Mouse (Mus musculus) midbrain, embryonic 10.5 days (tissue): ENCODE measurements at regions not wholly inside any gene's neighbourhood (a gene's known extent, or its start where the extent isn't known, plus 50 kb on each side); places are given as distances from the start of the nearest gene placed in this dataset.

ENCODE experiments used
- DNase-seq: peaks from one replicate; pipeline ENCODE4 v3.0.0-alpha.2; 2017; ENCODE audit warnings: low spot score
- H3K27ac ChIP-seq: fragments of 300-500 bp; sonication (generic); replicated peaks from 2 replicates; pipeline ENCODE4 v1.5.1; 2016; ENCODE audit warnings: mild to moderate bottlenecking
- H3K27me3 ChIP-seq: fragments of 300-500 bp; sonication (generic); 2 replicates; pipeline ENCODE4 v1.6.1; 2016; ENCODE audit warnings: low read depth, mild to moderate bottlenecking; ENCODE audit not compliant: poor library complexity, severe bottlenecking
- H3K36me3 ChIP-seq: fragments of 300-500 bp; sonication (generic); 2 replicates; pipeline ENCODE4 v1.6.1; 2016; ENCODE audit warnings: mild to moderate bottlenecking, moderate library complexity
- H3K4me1 ChIP-seq: fragments of 300-500 bp; sonication (generic); 2 replicates; pipeline ENCODE4 v1.6.1; 2016
- H3K4me3 ChIP-seq: fragments of 300-500 bp; sonication (generic); 2 replicates; pipeline ENCODE4 v1.5.1; 2016; ENCODE audit warnings: mild to moderate bottlenecking, moderate library complexity
- H3K9me3 ChIP-seq: fragments of 300-500 bp; sonication (generic); replicated peaks from 2 replicates; pipeline ENCODE4 v1.6.1; 2016; ENCODE audit warnings: mild to moderate bottlenecking
- WGBS: fragments of 180-500 bp; shearing (Covaris S2); methylation state at CpG from one replicate; pipeline ENCODE4 v1.1.7; 2016; 5-methylcytosine and 5-hydroxymethylcytosine counted together

DNA sequence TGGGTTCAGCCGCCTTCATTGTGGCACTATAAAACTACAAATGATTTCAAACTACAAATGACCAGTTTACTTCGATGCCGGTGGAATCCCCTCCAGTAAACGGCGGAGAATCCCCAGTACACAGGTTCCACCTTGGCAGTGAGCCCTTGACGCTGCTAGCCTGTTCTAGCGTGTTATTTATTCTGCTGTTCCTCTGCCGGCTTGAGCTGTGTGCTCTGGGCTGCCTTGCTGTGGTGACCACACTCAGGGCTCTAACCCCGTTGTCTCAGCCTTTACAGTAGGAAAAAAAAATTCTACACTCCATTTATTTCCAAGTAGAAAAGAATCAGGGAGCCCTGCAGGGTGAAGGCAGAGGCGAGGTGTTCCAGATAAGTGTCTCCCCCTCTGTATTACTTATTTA lies 80.1 kb upstream of the Pcdh8 start:
- H3K36me3 ChIP-seq, result no peaks in the 10 kb centered on the region
- peaks cover 47% of the 10 kb centered on the region for H3K27me3 ChIP-seq
- 82% methylated on average over 10 of the region's 10 CpGs for WGBS
- H3K4me3 ChIP-seq, result no peak overlapping the region
- H3K4me1 ChIP-seq, result peaks cover 19% of the 10 kb centered on the region
- no peaks in the 10 kb centered on the region for H3K9me3 ChIP-seq
- no peak for DNase-seq
- no peak overlapping the region for H3K27ac ChIP-seq

DNA sequence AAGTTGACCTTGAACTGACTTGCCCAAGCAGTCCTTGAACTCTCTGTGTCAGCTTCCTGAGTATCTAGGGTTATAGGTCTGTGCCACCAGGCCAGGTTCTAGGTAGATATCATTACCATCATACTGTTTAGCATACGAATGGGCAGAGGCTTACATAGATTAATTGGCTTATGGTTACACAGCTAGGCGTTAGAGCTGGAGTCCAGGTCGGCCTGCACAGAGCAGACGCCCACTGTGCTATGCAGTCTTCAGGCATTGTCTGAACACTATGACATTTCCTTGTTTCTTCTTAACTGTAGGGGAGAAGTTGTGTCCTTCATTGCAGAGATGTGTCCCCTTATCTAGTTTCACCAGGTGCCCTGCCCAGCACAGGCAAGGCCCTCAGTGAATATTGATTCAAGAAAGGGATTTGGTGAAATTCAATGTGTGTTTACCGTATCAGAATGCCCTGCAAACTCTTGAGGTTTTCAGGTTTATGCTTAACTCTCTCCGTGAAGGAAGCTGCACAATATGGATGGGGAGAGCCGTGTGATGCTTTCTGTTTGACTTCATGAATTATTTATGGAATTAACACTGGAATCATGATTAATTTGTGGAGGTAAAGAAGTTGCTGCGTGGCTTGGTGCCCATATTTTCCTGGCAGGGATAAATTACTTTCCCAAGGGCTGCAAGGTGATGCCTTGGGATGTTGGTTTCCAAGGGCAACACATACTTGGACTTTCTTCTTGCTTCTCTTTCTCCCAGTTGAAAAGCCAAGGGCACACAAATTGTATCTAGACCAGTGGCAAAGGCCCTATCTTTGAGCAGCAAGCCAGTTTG lies 78.7 kb upstream of the Pcdh8 start:
- Histone ChIP-seq H3K27me3 (peaks cover 61% of the 10 kb centered on the region), H3K4me1 (peaks cover 19% of the 10 kb centered on the region), H3K36me3 (no peaks in the 10 kb centered on the region), H3K27ac (no peak overlapping the region), H3K4me3 (no peak overlapping the region), H3K9me3 (no peaks in the 10 kb centered on the region)
- WGBS, result 75% methylated on average over 8 of the region's 8 CpGs
- no peak for DNase-seq

DNA sequence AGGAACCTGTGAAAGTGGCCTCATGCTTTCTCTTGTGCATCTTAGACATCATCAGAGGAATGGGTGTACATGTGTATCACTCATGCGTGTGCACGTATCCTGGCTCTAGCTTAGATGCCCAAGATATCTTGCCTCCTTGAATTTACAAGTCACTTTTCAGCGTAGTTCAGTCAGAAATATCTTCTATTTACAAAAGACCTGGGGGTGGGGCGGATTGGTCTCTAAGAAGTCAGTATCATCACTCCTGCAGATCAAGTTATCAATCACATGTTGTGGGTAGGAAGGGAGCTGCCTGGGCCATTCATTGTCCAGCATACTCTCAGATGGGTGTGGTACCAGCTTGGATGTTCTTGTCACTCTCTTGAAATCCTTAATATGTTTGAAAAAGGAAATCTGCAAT lies 77.0 kb upstream of the Pcdh8 start:
- DNase-seq, result no peak
- peaks cover 71% of the 10 kb centered on the region for H3K27me3 ChIP-seq
- H3K4me3 ChIP-seq, result no peak overlapping the region
- 87% methylated on average over 4 of the region's 4 CpGs for WGBS
- no peaks in the 10 kb centered on the region for H3K36me3 ChIP-seq
- H3K4me1 ChIP-seq, result peaks cover 31% of the 10 kb centered on the region
- H3K9me3 ChIP-seq, result no peaks in the 10 kb centered on the region
- no peak overlapping the region for H3K27ac ChIP-seq

DNA sequence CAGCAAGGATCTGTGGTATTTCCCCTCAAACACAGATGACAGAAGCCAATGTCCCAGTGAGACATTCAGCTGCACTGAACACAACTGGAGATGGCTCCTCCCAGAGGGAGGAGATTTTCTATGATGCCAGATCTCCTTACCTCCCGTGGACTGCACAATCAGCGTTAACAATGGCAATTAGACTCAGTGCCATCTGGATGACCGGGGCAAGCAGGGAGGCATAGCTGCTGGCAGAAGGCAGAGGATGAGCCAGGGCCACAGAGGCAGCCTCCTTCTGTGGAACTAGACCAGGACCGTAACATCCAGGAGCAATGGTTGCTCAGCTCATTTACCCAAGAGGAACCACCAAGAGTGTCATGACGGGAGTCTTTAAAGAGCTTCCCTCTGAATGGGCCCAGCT lies 73.2 kb upstream of the Pcdh8 start:
- DNase-seq, result no peak
- Histone ChIP-seq H3K27ac (no peak overlapping the region; the same call in 1 of the 2 replicates), H3K4me3 (no peak overlapping the region), H3K4me1 (peaks cover 49% of the 10 kb centered on the region), H3K36me3 (no peaks in the 10 kb centered on the region), H3K27me3 (peaks cover 61% of the 10 kb centered on the region), H3K9me3 (no peaks in the 10 kb centered on the region)
- WGBS, result 78% methylated on average over 5 of the region's 5 CpGs

DNA sequence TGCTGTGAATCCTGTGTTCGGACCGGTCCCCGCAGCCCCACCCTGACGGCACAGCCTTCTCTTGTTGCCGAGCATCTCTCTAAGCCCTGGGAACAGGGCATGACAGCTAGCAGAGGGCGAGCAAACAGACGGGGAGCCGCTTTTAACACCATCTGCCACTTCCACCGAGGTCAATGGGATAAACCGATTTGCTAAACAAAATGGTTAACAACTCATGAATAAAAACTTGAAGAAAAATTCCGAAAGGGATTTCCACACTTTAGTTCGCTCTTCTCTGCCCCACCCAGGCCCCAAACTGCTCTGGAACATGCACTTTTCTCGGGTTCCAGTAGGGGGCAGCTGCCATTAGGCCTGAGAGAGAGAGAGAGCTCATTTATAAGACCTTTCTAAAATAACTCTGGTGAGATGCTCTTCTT lies 72.0 kb upstream of the Pcdh8 start:
- peaks cover 59% of the 10 kb centered on the region for H3K4me1 ChIP-seq
- H3K27me3 ChIP-seq, result peaks cover 72% of the 10 kb centered on the region
- 6% methylated on average over 13 of the region's 13 CpGs for WGBS
- H3K36me3 ChIP-seq, result no peaks in the 10 kb centered on the region
- peak overlapping the region; percentile 74 for H3K27ac ChIP-seq
- H3K9me3 ChIP-seq, result no peaks in the 10 kb centered on the region
- DNase-seq, result peak; percentile 87
- peak overlapping the region; percentile 5; the same call in 1 of the 2 replicates for H3K4me3 ChIP-seq

DNA sequence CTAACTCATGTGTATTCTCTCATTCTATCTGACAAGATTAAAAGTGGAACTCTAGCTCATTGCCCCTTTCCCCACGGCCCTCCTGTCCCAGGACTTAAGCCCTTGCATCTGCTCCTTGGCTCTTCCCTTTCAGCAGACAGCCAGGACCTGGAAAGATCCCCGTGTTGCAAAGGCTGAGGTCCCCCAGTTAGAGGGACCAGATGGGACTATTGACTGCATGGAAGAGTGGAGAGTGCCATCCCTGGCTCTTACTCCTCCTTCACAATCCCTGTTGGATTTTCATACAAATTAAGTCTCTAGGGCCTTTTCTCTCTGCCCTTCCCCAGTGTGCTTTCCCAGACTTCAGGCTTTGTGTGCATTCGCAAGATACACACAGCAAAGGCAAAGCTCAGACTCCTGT lies 71.6 kb upstream of the Pcdh8 start:
- no peak for DNase-seq
- Histone ChIP-seq H3K4me3 (peak overlapping the region; percentile 5; the same call in 1 of the 2 replicates), H3K27ac (peak overlapping the region; percentile 74), H3K4me1 (peaks cover 63% of the 10 kb centered on the region), H3K27me3 (peaks cover 72% of the 10 kb centered on the region), H3K36me3 (no peaks in the 10 kb centered on the region), H3K9me3 (no peaks in the 10 kb centered on the region)
- WGBS, result 4% methylated on average over 3 of the region's 3 CpGs

DNA sequence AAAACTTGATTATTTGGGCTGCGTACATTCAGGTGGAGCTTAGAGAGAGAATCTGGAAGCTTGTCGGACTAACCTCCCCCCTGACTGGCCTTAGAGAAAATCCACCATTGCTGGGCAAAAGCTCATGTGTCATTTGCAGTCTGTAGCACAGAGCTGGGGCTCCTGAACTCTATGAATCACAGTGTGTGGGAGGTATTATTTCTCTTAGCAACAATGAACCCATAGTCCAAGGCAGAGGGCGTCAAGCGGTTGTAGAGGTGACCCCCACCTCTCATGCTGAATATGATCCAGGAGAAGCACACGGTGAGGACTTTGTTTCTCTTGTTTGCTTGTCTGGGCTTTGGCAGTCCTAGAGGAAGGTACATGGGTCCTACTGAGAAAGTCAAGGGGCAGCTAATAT lies 66.0 kb upstream of the Pcdh8 start:
- Histone ChIP-seq H3K36me3 (no peaks in the 10 kb centered on the region), H3K4me1 (peaks cover 51% of the 10 kb centered on the region), H3K27me3 (peaks cover 46% of the 10 kb centered on the region), H3K4me3 (no peak overlapping the region), H3K27ac (peak overlapping the region; percentile 25; the same call in 1 of the 2 replicates), H3K9me3 (no peaks in the 10 kb centered on the region)
- WGBS, result 73% methylated on average over 5 of the region's 5 CpGs
- DNase-seq, result no peak

DNA sequence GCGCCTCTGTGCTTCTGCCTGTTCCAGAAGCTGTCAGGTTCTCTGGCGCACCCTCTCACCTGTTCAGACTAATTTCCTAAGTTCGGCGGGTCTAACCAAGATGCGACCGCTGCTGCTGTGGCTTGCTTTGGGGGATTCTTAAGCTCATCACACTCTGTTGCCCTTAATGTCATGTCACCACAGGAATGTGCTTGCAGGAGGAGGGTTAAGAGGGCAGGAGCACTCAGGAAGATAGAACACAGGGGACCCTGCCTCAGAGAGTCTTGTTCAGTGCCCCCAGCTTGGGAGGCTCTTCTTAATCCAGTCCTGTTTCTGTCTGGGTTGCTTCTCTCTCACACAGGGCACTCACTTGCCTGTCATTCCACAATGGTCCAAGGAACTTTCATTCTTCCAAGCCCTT lies 65.1 kb upstream of the Pcdh8 start:
- Histone ChIP-seq H3K4me1 (peaks cover 42% of the 10 kb centered on the region), H3K4me3 (no peak overlapping the region), H3K27ac (no peak overlapping the region), H3K27me3 (peaks cover 37% of the 10 kb centered on the region; the same call in 1 of the 2 replicates), H3K9me3 (no peaks in the 10 kb centered on the region), H3K36me3 (no peaks in the 10 kb centered on the region)
- no peak for DNase-seq
- WGBS, result 91% methylated on average over 5 of the region's 6 CpGs

DNA sequence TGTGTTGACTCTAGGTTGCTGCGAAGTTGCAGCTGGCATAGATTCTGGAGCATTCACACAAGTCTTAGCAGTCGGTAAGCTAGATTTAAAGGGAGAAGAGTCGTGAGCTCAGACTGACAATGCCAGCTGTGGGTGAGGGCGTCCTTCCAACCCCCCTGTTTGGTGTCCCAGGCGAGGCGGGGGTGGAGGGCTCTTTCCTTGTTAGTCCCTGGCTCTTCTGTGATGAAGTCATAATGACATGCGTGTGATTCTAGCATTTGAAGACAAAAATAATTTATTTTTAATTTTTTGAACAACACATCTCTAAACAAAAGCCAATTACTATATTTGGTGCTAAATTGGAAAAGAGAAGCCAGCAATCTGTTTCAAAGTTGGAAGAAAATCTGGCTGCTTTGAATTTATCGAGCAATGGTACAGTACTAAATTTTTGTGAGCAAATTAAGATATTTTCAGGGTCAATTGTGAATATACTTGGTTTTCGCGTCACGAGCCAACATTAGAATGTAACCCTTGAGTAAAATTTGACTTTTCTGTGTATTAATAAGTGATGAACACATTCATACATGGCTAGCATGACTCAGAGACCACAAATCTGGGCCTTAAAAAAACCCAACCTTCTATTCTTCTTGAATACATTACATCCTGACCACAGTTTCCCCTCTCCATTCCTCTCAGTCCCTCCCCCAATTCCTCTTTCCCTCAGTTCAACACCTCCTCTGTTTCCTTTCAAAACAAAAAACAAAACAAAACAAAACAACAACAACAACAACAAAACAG lies 53.7 kb upstream of the Pcdh8 start:
- H3K9me3 ChIP-seq, result no peaks in the 10 kb centered on the region
- no peak for DNase-seq
- no peaks in the 10 kb centered on the region for H3K27me3 ChIP-seq
- no peak overlapping the region for H3K4me3 ChIP-seq
- WGBS, result 92% methylated on average over 11 of the region's 11 CpGs
- H3K4me1 ChIP-seq, result peaks cover 32% of the 10 kb centered on the region
- no peaks in the 10 kb centered on the region for H3K36me3 ChIP-seq
- 0 out of 2 replicates have a peak overlapping the region, but pooled peaks have one; percentile 9 for H3K27ac ChIP-seq

DNA sequence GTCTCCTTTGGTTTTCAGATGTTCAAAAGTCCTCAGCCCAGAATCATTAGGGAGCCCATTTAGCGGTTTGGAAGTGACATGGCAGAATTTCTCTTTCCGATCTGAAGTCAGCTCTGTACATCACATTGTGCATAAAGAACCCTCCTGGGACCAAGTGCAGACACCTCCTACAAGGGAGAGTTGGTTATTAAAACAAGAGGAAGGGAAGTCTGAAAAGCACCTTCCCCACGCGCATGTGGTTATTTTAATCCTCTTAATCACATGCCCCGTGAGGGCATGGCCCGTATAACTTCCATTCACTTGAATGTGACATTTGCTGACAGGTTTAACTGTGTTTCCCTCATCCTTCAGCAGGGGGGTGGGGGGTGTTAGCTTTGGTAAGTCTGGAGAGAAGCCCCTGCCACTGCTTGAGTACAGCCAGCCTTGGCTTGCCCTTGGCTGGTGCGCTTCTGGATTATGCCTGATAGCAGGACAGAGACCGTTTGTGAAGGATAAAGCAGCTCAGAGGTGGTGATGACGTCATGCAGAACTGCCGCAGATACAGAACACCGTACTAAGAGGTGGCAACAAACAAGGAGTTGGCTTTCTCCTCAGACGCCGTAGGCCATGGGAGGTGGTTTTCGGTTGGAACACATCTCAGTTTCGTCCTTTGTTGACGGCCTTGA lies 51.5 kb upstream of the Pcdh8 start:
- no peak for DNase-seq
- Histone ChIP-seq H3K36me3 (no peaks in the 10 kb centered on the region), H3K27ac (peak overlapping the region; percentile 59), H3K9me3 (no peaks in the 10 kb centered on the region), H3K27me3 (no peaks in the 10 kb centered on the region), H3K4me3 (no peak overlapping the region), H3K4me1 (peaks cover 32% of the 10 kb centered on the region)
- WGBS, result 62% methylated on average over 16 of the region's 16 CpGs

DNA sequence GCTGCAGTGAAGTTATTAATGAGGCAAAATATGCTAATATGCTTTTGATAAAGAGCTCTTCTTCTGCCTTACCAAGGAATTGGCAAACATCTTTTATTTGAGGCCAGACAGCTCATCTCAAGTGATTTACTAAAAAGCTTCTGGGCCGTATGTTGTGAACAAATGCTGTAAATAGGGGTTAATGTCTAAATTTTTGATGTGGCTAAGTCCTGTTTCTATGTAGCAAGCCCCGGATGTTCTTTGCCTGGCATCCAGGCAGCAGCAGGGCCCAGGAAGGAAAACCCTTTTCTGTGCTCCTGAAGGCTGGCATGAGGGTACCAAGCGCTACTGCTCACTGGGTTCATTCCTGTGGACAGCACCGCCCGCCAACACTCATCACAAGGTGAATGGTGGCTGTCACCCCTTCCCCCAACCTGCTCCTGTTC lies 50.9 kb upstream of the Pcdh8 start:
- Histone ChIP-seq H3K27me3 (no peaks in the 10 kb centered on the region), H3K4me1 (peaks cover 32% of the 10 kb centered on the region), H3K9me3 (no peaks in the 10 kb centered on the region), H3K27ac (peak overlapping the region; percentile 59), H3K36me3 (no peaks in the 10 kb centered on the region), H3K4me3 (no peak overlapping the region)
- WGBS, result 77% methylated on average over 5 of the region's 5 CpGs
- DNase-seq, result no peak

DNA sequence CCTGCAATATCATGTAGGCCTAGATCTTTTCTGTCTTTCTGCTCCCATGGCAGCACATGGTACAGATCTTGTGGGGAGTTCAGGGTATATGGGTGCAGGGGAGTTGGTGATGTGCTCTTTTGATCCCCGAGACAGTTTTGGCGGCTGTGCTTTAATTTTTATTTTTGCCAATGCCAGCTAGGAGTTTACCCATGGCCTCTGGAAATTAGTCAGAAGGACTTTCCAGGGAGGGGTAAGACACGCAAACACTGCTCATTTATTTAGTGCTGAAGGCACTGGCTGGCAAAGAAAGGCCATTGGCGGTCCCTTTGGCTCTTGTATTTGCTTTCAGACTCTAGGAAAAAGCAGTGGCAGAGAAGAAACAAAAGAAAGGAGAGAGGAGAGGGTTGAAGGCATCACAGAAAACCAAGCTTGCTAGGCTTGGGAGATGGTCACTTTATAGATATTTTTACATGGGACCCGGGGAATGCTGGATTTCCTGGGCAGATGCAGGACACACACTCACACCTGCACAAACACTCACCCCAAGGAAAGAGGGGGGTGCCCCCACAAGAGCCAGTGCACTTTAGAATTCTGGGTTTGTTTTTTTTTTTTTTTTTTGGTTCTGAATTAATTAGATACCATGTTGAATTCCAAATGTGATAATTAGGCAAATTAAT lies 50.4 kb upstream of the Pcdh8 start:
- Histone ChIP-seq H3K36me3 (no peaks in the 10 kb centered on the region), H3K27me3 (no peaks in the 10 kb centered on the region), H3K27ac (no peak overlapping the region), H3K4me3 (no peak overlapping the region), H3K9me3 (no peaks in the 10 kb centered on the region), H3K4me1 (peaks cover 32% of the 10 kb centered on the region)
- 74% methylated on average over 5 of the region's 5 CpGs for WGBS
- no peak for DNase-seq
